Mouse (Mus musculus): ENCODE data around the gene Nup188.

Gene Nup188

GRCm38 (mm10) chr2:30392577-30393369 is 106.6 kb downstream of the Nup188 start:
- DNase-seq, result peak; percentile 76 to 86

- DNase-seq, result peak in 1 of 2 experiments; percentile 33
Observed at GRCm38 (mm10) chr2:30393370-30393656, 107.1 kb downstream of the Nup188 start.

Data from kidney, adult 8-10 months (tissue).